Mouse (Mus musculus) cortical plate, adult 2 months (tissue): Measurements from ENCODE around the gene Acbd5.
A peak's percentile ranks its signal among the peaks of the same experiment; 100 is the strongest.

Source experiments
- CTCF ChIP-seq: fragments of 200-500 bp; IDR thresholded peaks from 2 replicates; pipeline ENCODE4 v1.5.1; 2011; ENCODE audit warnings: mild to moderate bottlenecking, control low read depth, low read length; ENCODE audit not compliant: insufficient read depth; ENCODE audit errors: extremely low read depth
- POLR2A ChIP-seq: fragments of 200-500 bp; IDR thresholded peaks from 2 replicates; pipeline ENCODE4 v1.6.1; 2011; ENCODE audit warnings: mild to moderate bottlenecking, low read length, control low read depth; ENCODE audit not compliant: insufficient read depth; ENCODE audit errors: extremely low read depth

DNA sequence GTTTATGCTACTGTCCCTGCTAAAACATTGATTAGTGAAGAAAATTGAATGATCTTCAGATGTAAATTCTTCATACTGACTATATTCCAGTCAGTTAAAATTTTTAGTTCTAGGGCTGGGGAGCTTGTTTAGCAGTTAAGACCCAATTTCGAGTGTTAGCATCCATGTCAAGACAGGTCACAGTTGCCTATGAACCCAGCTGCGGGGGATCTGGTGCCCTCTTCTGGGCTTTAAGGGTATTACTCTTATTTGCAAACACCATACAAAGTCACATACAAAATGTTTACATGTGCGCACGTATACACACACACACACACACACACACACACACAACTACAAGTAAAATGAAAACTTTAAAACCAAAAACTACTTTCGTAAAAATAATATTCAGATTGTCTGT, 24.2 kb downstream of the Acbd5 start:
- TF ChIP-seq CTCF: peak; percentile 37; the same call in 1 of the 2 replicates
- TF ChIP-seq POLR2A: no peak
